Mouse (Mus musculus) spleen, postnatal 36 days (tissue): Measurements from ENCODE around the gene Gm21394.
"Not testable (repeated sequence)": the region's sequence is repeated elsewhere in the genome, so short reads cannot be mapped to it uniquely, and the experiment has no call there.

Experiments used
- DNase-seq, 2 experiments: peaks; one replicate each; pipeline ENCODE4 v3.0.0; 2022; ENCODE audit warnings: low spot score in 2 of 2, mixed read lengths in 1 of 2

Gene Gm21394

GRCm38 (mm10) chrY:84564807-84565206 is at the start of gene Gm21394:
Gene Gm21394 (minus strand): TSS chrY:84564907.
- DNase-seq = not testable (repeated sequence)
